Mouse (Mus musculus): ENCODE results near the gene Gls2.
"Not testable (repeated sequence)": the region's sequence is repeated elsewhere in the genome, so short reads cannot be mapped to it uniquely, and the experiment has no call there.

The Gls2 gene

GRCm38 (mm10) chr10:128194551-128195461, 549 bp downstream of the Gls2 start:
- peak in 1 of 2 experiments; percentile 61 for DNase-seq (ENCODE audit: low spot score in 2 of 2)

- DNase-seq (ENCODE audit: low spot score in 2 of 2), result no peak
Observed at GRCm38 (mm10) chr10:128201856-128202255, 7.6 kb downstream of the Gls2 start.

GRCm38 (mm10) chr10:128204941-128205340, 10.7 kb downstream of the Gls2 start:
- DNase-seq (ENCODE audit: low spot score in 2 of 2), result no peak

GRCm38 (mm10) chr10:128208326-128208725, 14.1 kb downstream of the Gls2 start:
- no peak for DNase-seq (ENCODE audit: low spot score in 2 of 2)

GRCm38 (mm10) chr10:128209311-128210009, 15.2 kb downstream of the Gls2 start:
- DNase-seq (ENCODE audit: low spot score in 2 of 2), result no peak

- DNase-seq (ENCODE audit: low spot score in 2 of 2), result no peak
Observed at GRCm38 (mm10) chr10:128210131-128210530, 15.9 kb downstream of the Gls2 start.

GRCm38 (mm10) chr10:128210954-128211353, 16.7 kb downstream of the Gls2 start:
- DNase-seq (ENCODE audit: low spot score in 2 of 2), result no peak

GRCm38 (mm10) chr10:128211390-128212108, 17.3 kb downstream of the Gls2 start, which contains the start of gene Spryd4:
Spryd4 (minus strand) TSS chr10:128211807.
- DNase-seq (ENCODE audit: low spot score in 2 of 2), result peak; percentile 83 to 93

- DNase-seq (ENCODE audit: low spot score in 2 of 2), result no peak
Observed at GRCm38 (mm10) chr10:128212148-128212547, 17.9 kb downstream of the Gls2 start.

GRCm38 (mm10) chr10:128212871-128213323, 18.6 kb downstream of the Gls2 start:
- DNase-seq (ENCODE audit: low spot score in 2 of 2), result peak in 1 of 2 experiments; percentile 26

GRCm38 (mm10) chr10:128214112-128214511, 19.9 kb downstream of the Gls2 start:
- DNase-seq (ENCODE audit: low spot score in 2 of 2), result not testable (repeated sequence)

GRCm38 (mm10) chr10:128214981-128215380, 20.7 kb downstream of the Gls2 start:
- DNase-seq (ENCODE audit: low spot score in 2 of 2), result no peak

- DNase-seq (ENCODE audit: low spot score in 2 of 2), result no peak
Observed at GRCm38 (mm10) chr10:128218387-128219117, 24.3 kb downstream of the Gls2 start.

- DNase-seq (ENCODE audit: low spot score in 2 of 2), result no peak
Observed at GRCm38 (mm10) chr10:128221533-128222286, 27.5 kb downstream of the Gls2 start.

- DNase-seq (ENCODE audit: low spot score in 2 of 2), result no peak
Observed at GRCm38 (mm10) chr10:128225064-128225463, 30.8 kb downstream of the Gls2 start.

GRCm38 (mm10) chr10:128225538-128225937, 31.3 kb downstream of the Gls2 start, which contains the start of gene Mip:
Mip (plus strand) TSS chr10:128225838.
- DNase-seq (ENCODE audit: low spot score in 2 of 2), result no peak

GRCm38 (mm10) chr10:128227592-128227991, 33.3 kb downstream of the Gls2 start:
- no peak for DNase-seq (ENCODE audit: low spot score in 2 of 2)

- no peak for DNase-seq (ENCODE audit: low spot score in 2 of 2)
Observed at GRCm38 (mm10) chr10:128228009-128228408, 33.8 kb downstream of the Gls2 start.

- DNase-seq (ENCODE audit: low spot score in 2 of 2), result no peak
Observed at GRCm38 (mm10) chr10:128230582-128230981, 36.3 kb downstream of the Gls2 start.

- no peak for DNase-seq (ENCODE audit: low spot score in 2 of 2)
Observed at GRCm38 (mm10) chr10:128231146-128231545, 36.9 kb downstream of the Gls2 start.

Data from urinary bladder, postnatal 4 days (tissue).